Mouse (Mus musculus) liver, embryonic 16.5 days (tissue): ENCODE results near the gene Apom. TPM values are rescaled to one million over a fixed set of nuclear protein-coding genes. Genes with fewer than 3 reads are reported as not detected.

ENCODE experiments used
- ATAC-seq: fragments of 200-750 bp; cut with Nextera tagmentation; 2 replicates; pipeline ENCODE4 v1.8.0; 2017; ENCODE audit warnings: low read depth, mild to moderate bottlenecking, moderate number of reproducible peaks, moderate library complexity
- H3K27ac ChIP-seq: fragments of 300-500 bp; sonication (generic); 2 replicates; pipeline ENCODE4 v1.5.1; 2014; ENCODE audit warnings: mild to moderate bottlenecking, low read length
- H3K27me3 ChIP-seq: fragments of 300-500 bp; sonication (generic); 2 replicates; pipeline ENCODE4 v1.6.1; 2014; ENCODE audit warnings: low read depth, low read length, mixed read lengths; ENCODE audit not compliant: control insufficient read depth, insufficient read depth
- H3K36me3 ChIP-seq: fragments of 300-500 bp; sonication (generic); 2 replicates; pipeline ENCODE4 v1.6.1; 2014; ENCODE audit warnings: mild to moderate bottlenecking; ENCODE audit not compliant: control insufficient read depth, insufficient read depth
- H3K4me1 ChIP-seq: fragments of 300-500 bp; sonication (generic); 2 replicates; pipeline ENCODE4 v1.6.1; 2014; ENCODE audit warnings: low read depth, low read length, mixed read lengths; ENCODE audit not compliant: control insufficient read depth
- H3K4me2 ChIP-seq: fragments of 300-500 bp; sonication (generic); 2 replicates; pipeline ENCODE4 v1.6.1; 2014; ENCODE audit warnings: low read depth, low read length, mixed read lengths
- H3K4me3 ChIP-seq: fragments of 300-500 bp; sonication (generic); 2 replicates; pipeline ENCODE4 v1.5.1; 2014; ENCODE audit warnings: low read depth, mild to moderate bottlenecking, low read length
- H3K9ac ChIP-seq: fragments of 300-500 bp; sonication (generic); 2 replicates; pipeline ENCODE4 v1.6.1; 2014; ENCODE audit warnings: low read depth, low read length
- H3K9me3 ChIP-seq: fragments of 300-500 bp; sonication (generic); replicated peaks from 2 replicates; pipeline ENCODE4 v1.6.1; 2016; ENCODE audit warnings: low read length; ENCODE audit not compliant: control insufficient read depth
- WGBS: fragments of 180-500 bp; shearing (Covaris S2); extraction: QIAGEN DNeasy Blood & Tissue Kit; methylation state at CpG from one replicate; pipeline ENCODE4 v1.1.7; 2014; ENCODE audit not compliant: insufficient replicate concordance; 5-methylcytosine and 5-hydroxymethylcytosine counted together
- polyA plus RNA-seq: library from polyadenylated mRNA; unstranded; fragments of >200 nt; fragmentation: Nextera tagmentation; extraction: Ambion mirVana; gene quantifications from 2 replicates; pipeline ENCODE4 v1.2.1, GENCODE M21; 2015

Gene Apom
- polyA plus RNA-seq, 1 experiment from 2014 or later: 959 TPM

DNA sequence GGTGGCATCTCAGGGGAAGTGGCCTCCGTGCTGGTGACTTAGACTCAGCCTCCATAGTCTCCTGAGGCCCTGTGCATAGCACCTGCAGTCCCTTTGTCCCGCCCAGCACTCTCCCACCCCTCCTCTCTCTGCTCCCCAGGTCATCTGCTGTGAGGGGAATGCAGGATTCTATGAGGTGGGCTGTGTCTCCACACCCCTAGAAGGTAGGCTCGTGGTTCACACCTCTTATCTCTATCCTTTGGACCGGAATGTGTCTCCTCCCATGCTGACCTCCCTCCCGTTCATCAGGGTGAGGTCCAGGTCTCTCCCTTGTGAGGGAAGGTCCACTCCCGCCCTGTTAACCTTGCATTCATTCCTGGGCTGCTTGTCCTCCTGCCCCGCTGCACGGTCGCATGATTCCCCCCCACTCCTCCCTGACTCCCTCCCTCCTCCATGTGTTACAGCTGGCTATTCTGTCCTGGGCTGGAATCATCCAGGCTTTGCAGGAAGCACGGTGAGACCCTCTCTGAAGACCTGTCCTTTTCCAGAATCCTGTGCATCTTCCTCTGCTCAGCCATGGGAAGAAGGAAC lies 31.6 kb downstream of the Apom start:
- H3K36me3 ChIP-seq: peaks cover 51% of the 10 kb centered on the region
- ATAC-seq: no peak
- no peak overlapping the region for H3K4me2 ChIP-seq
- no peaks in the 10 kb centered on the region for H3K9me3 ChIP-seq
- no peaks in the 10 kb centered on the region for H3K27me3 ChIP-seq
- no peak overlapping the region for H3K27ac ChIP-seq
- peaks cover 29% of the 10 kb centered on the region for H3K4me1 ChIP-seq
- WGBS: 69% methylated on average over 10 of the region's 10 CpGs
- no peak overlapping the region for H3K9ac ChIP-seq
- no peak overlapping the region for H3K4me3 ChIP-seq

DNA sequence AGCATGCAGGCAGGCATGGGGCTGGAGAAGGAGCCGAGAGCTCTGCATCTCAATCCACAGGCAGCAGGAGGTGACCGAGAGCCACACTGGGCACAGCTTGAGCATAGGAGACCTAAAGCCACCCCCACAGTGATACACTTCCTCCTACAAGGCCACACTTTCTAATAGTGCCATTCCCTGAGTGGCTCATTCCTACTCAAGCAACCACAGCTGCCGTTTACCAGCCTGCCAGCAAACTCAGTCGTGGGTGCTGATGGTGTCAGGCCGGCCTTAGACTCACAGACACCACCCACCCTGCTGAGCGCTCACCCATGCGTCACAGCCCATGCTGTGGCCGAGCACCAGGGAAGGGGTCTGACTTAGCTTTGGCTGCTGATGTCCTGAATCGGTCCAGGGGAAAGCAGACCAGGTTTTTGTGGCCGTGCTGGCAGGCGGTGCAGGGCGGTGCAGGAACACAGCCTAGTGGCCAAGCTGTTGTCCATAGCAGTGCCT lies 34.6 kb downstream of the Apom start:
- peaks cover 66% of the 10 kb centered on the region for H3K36me3 ChIP-seq

DNA sequence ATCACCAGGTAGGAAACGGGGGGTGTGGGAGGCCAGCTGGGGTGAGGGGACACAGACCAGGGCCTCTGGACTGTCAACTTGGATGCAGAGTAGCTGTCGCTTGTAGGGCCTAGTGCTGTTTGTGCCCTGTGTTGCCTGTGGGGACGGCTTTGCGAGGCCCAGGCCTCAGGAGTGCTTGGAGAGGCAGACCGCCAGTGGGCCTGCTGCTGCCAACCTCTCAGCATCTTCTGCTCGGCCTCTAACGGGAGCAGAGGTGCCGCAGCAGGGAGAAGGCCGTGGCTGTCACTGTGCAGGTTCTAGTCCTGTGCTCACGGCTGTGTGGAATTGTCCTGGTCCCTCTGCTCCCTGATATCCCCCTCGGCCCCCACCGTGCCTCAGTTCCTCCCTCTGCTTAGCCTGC lies 35.3 kb downstream of the Apom start:
- H3K9me3 ChIP-seq: no peaks in the 10 kb centered on the region
- no peaks in the 10 kb centered on the region for H3K27me3 ChIP-seq
- H3K4me2 ChIP-seq: no peak overlapping the region
- no peak overlapping the region for H3K27ac ChIP-seq
- H3K4me3 ChIP-seq: no peak overlapping the region
- H3K4me1 ChIP-seq: no peaks in the 10 kb centered on the region
- no peak overlapping the region for H3K9ac ChIP-seq
- 86% methylated on average over 12 of the region's 12 CpGs for WGBS
- peaks cover 63% of the 10 kb centered on the region for H3K36me3 ChIP-seq
- ATAC-seq: no peak

More for the DNA sequence above, 34.6 kb downstream of the Apom start:
- no peaks in the 10 kb centered on the region for H3K27me3 ChIP-seq
- H3K4me2 ChIP-seq: no peak overlapping the region
- ATAC-seq: no peak
- H3K4me3 ChIP-seq: no peak overlapping the region
- no peaks in the 10 kb centered on the region for H3K4me1 ChIP-seq
- no peaks in the 10 kb centered on the region for H3K9me3 ChIP-seq
- no peak overlapping the region for H3K27ac ChIP-seq
- no peak overlapping the region for H3K9ac ChIP-seq
- WGBS: 82% methylated on average over 12 of the region's 12 CpGs

DNA sequence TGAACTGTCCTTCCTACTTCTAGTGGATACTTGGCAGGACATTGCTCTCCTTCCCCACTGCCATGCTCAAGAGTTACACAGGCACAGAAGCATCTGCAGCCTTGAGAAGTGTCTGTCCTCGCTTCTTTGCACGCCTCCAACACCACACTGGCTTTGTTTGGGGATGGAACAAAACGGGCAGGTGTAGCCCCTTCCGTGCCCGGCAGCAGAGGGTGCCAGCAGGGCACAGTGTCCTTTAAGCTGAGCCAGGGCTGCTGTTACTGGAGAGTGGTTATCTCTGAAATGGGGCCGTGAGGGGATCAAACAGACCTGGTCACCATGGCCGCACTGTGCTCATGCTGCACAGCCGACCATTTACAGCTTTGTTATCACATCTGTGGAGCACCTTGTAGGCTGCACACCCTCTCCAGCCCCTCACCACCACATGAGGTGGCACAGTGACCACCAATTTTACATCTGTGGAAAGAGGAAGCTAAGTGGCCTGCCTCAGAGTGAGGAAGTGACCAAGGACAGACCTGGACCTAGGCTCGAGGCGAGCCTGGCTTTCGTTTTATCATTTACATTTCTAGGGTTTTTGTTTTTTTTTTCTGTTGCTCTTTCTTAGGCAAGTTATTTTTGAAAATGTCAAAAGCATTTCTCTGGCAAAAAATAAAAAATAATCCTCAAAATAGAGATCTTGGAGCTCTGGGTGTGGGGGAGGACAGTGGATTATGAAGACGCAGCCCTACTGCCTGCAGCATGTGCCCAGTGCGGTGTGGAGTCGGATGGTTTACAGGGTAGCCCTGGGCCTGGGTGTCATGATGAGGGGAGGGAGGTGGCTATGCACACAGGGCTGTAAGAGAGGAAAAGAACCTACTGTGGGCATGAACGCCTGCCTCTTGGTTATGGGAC lies 37.1 kb downstream of the Apom start:
- 82% methylated on average over 15 of the region's 15 CpGs for WGBS
- Histone ChIP-seq H3K27me3 (no peaks in the 10 kb centered on the region), H3K4me3 (no peak overlapping the region), H3K4me1 (peaks cover 11% of the 10 kb centered on the region), H3K9me3 (no peaks in the 10 kb centered on the region), H3K27ac (no peak overlapping the region), H3K4me2 (no peak overlapping the region), H3K9ac (no peak overlapping the region), H3K36me3 (peaks cover 53% of the 10 kb centered on the region)
- ATAC-seq: no peak

DNA sequence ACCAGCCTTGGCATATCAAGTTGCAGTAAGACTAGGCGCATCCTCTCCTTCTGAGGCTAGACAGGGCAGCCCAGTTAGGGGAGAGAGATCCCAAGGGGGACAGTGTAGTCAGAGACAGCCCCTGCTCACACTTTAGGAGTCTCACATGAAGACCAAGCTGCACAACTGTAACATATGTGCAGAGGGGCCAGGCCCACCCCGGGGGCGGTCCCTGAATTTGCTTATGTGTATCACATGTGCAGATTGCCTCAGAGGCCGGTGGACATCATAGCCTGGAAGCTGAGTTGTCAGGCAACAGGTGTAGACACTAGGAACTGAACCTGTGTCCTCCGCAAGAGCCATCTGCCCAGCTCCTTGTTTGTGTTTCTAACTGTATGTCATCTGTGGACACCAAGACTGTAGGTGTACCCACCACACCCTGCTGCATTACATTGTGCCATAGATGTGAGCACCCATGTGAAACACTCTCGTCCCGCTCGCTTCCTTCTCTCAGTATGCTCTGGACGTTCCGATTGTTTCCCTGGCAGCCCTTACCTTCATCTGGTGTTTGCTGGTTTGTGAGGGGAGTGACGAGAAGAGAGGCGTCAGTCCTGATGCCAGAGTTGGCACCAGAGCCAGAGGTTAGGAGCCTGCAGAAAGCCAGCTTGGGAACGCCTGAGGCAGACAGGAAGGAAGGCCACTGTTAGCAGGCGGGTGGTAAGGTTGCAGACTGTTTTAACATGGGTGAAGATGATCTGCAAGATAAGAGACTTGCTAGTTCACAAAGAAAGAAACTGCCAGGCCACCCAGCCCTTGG lies 39.2 kb downstream of the Apom start:
- no peak for ATAC-seq
- WGBS: 79% methylated on average over 14 of the region's 14 CpGs
- no peak overlapping the region for H3K9ac ChIP-seq
- no peak overlapping the region for H3K4me2 ChIP-seq
- H3K4me1 ChIP-seq: peaks cover 11% of the 10 kb centered on the region
- no peaks in the 10 kb centered on the region for H3K9me3 ChIP-seq
- no peaks in the 10 kb centered on the region for H3K27me3 ChIP-seq
- H3K4me3 ChIP-seq: no peak overlapping the region
- peaks cover 41% of the 10 kb centered on the region for H3K36me3 ChIP-seq
- H3K27ac ChIP-seq: no peak overlapping the region

DNA sequence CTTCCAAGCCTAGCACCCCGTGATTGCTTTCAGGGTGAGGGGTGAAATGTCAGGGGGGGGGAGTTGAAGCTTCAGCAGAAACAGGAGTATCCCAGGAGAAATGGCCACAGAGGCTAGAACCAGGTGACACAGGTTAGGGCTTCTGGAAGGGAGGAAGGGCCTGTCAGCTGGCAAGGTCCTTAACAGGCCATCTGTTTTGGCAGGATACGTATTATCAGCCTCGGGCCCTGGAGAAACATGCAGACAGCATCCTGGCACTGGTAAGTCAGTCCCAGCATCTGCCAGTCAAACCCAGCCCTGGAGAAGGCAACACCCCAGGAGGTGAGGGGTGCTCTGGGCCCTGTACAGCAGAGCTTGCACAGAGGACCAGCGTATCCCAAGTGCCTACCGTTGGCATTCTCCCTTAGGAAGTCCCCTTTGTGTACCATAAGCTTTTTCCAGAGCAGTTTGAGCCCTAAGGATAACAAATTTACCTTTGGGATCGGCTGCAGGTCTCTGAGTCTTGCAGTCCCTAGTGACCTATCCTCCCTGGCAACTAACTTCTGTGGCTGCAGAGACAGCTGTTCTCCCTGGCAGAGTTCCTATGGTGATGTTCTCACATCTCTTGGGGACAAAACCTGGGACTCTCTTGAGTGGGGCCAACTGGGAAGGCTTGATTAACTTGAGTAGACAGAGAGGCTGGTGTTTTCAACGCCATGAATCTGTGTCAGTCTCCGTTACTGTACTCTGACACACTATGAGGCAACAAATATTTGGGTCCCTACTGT lies 41.5 kb downstream of the Apom start:
- H3K4me1 ChIP-seq: peaks cover 14% of the 10 kb centered on the region
- no peaks in the 10 kb centered on the region for H3K9me3 ChIP-seq
- peak overlapping the region; percentile 94 for H3K9ac ChIP-seq
- WGBS: 60% methylated on average over 8 of the region's 8 CpGs
- peak overlapping the region; percentile 95 for H3K27ac ChIP-seq
- ATAC-seq: peak; percentile 39
- peaks cover 25% of the 10 kb centered on the region for H3K36me3 ChIP-seq
- H3K4me3 ChIP-seq: peak overlapping the region; percentile 78
- H3K27me3 ChIP-seq: no peaks in the 10 kb centered on the region
- H3K4me2 ChIP-seq: peak overlapping the region; percentile 66

DNA sequence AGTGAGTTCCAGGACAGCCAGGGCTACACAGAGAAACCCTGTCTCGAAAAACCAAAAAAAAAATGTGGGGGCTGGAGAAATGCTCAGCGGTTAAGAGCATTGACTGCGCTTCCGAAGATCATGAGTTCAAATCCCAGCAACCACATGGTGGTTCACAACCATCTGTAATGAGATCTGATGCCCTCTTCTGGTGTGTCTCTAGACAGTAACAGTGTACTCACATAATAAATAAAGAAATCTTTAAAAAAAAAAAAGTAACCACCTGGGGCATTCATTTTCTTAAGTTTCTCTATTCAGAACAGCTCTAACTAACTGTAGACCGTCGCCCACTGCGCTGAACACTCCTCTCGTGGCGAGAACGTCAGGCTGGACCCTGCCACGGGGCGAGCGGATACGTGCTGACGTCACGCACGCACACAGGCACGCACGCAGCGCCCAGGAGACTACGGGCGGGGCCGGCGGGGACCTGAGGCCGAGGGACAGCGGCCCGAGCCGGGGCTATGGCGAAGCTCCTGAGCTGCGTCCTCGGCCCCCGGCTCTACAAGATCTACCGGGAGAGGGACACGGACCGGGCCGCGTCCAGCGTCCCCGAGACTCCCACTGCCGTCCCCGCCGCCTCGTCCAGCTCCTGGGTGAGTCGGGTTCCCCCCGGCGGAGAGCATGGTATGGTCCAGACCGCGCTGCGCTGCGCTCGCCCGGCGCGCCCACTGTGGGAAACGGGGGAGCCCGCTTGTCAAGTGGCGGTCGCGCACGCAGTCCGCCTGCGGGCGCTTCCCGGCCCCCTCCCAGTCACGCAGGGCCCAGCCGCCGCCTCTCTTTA lies 42.8 kb downstream of the Apom start, which contains the start of gene Abhd16a:
Gene Abhd16a, plus strand, starts transcription at position 439 of the 820 bp plus-strand sequence.
- Histone ChIP-seq H3K4me2 (peak within 1 kb of the TSS; percentile 66), H3K36me3 (peaks cover 14% of the 10 kb centered on the region), H3K27me3 (no peaks in the 10 kb centered on the region), H3K9me3 (no peaks in the 10 kb centered on the region), H3K9ac (peak within 1 kb of the TSS; percentile 94), H3K4me3 (peak within 1 kb of the TSS; percentile 78), H3K4me1 (peaks cover 14% of the 10 kb centered on the region), H3K27ac (peak within 1 kb of the TSS; percentile 95)
- WGBS: 2% methylated on average over 65 of the region's 67 CpGs
- peak; percentile 97 for ATAC-seq

DNA sequence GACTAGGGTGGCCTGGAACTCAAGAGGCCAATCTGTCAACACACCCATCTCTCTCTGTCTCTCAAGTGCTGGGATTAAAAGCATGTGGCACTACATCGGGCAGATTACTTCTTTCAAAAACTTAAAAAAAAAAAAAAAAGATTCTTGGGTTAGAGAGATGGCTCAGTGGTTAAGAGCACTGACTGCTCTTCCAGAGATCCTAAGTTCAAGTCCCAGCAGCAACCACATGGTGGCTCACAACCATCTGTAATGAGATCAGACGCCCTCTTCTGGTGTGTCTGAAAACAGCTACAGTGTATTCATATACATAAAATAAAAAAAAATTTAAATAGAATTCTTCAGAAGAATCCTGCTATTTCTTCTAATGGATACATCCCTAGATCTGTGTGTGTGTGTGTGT lies 43.7 kb downstream of the Apom start:
- Histone ChIP-seq H3K27ac (no peak overlapping the region), H3K27me3 (no peaks in the 10 kb centered on the region), H3K4me2 (no peak overlapping the region), H3K36me3 (peaks cover 14% of the 10 kb centered on the region), H3K9me3 (no peaks in the 10 kb centered on the region), H3K4me3 (no peak overlapping the region), H3K9ac (no peak overlapping the region), H3K4me1 (peaks cover 14% of the 10 kb centered on the region)
- no peak for ATAC-seq
- WGBS: 30% methylated on average over 2 of the region's 2 CpGs
